Mouse (Mus musculus) adrenal gland, adult 10 weeks (tissue): ENCODE data around the gene Mdk. TPM values are rescaled to one million over a fixed set of nuclear protein-coding genes. Genes with fewer than 3 reads are reported as not detected.

Experiments
- polyA plus RNA-seq: library from polyadenylated mRNA; stranded (reverse); fragments of 350-450 nt; fragmentation: Illumina TruSeq; extraction: RNeasy Lipid Tissue Mini Kit (QIAGEN cat#74804); gene quantifications from one replicate; pipeline ENCODE4 v1.2.3, GENCODE M21; 2014; ENCODE audit warnings: low read depth, low replicate concordance

The Mdk gene
- polyA plus RNA-seq = not detected

GRCm38 (mm10) chr2:91932160-91932711, at the start of gene Mdk:
Mdk (minus strand) TSS chr2:91932297.

GRCm38 (mm10) chr2:91975581-91976541, 43.8 kb upstream of the Mdk start, which contains the start of gene Dgkz:
Dgkz (minus strand) TSS chr2:91975864.

GRCm38 (mm10) chr2:91945483-91945882, 13.4 kb upstream of the Mdk start, which contains the start of gene Gm9821:
Gm9821 (plus strand) TSS chr2:91945703.

GRCm38 (mm10) chr2:91926949-91927348, 5.1 kb downstream of the Mdk start, which contains the start of gene Chrm4:
Chrm4 (plus strand) TSS chr2:91927249.

Other genes starting within 250 kb of the Mdk start
- 37.1 TPM for gene Atg13, start 221.7 kb downstream of the Mdk start, polyA plus RNA-seq
- gene Harbi1, start 221.4 kb downstream of the Mdk start, polyA plus RNA-seq = 19.7 TPM
- 5.8 TPM for gene Ambra1, start 202.2 kb downstream of the Mdk start, polyA plus RNA-seq
- not detected for gene Chrm4, start 5.0 kb downstream of the Mdk start, polyA plus RNA-seq
- gene Gm9821, start 13.4 kb upstream of the Mdk start, polyA plus RNA-seq = not detected
- 2.0 TPM for gene Dgkz, start 43.6 kb upstream of the Mdk start, polyA plus RNA-seq
- gene Creb3l1, start 92.2 kb upstream of the Mdk start, polyA plus RNA-seq = 4.0 TPM
- gene Phf21a, start 160.8 kb upstream of the Mdk start, polyA plus RNA-seq = 59.7 TPM